Mouse (Mus musculus) Muller cell, postnatal 12 days (primary cell): ENCODE measurements around the gene Zfp410.

Experiments
- DNase-seq: peaks from one replicate; pipeline ENCODE4 v3.0.0-alpha.2; 2015; ENCODE audit errors: inconsistent ontology term

Zfp410 gene

GRCm38 (mm10) chr12:84361555-84362489, 45.2 kb downstream of the Zfp410 start, which contains the start of the genes Coq6 and Fam161b:
TSS of gene Coq6 (plus strand) at chr12:84361657.
TSS of gene Fam161b (minus strand) at chr12:84361833.
- DNase-seq: peak; percentile 96

GRCm38 (mm10) chr12:84362872-84363271, 46.2 kb downstream of the Zfp410 start:
- DNase-seq: no peak

GRCm38 (mm10) chr12:84364291-84364690, 47.6 kb downstream of the Zfp410 start:
- no peak for DNase-seq

- DNase-seq: no peak
Observed at GRCm38 (mm10) chr12:84365137-84365536, 48.5 kb downstream of the Zfp410 start.

GRCm38 (mm10) chr12:84366971-84367370, 50.3 kb downstream of the Zfp410 start:
- DNase-seq: no peak

GRCm38 (mm10) chr12:84371647-84372046, 55.0 kb downstream of the Zfp410 start:
- DNase-seq: no peak

- DNase-seq: no peak
Observed at GRCm38 (mm10) chr12:84373831-84374481, 57.3 kb downstream of the Zfp410 start.

GRCm38 (mm10) chr12:84382369-84382768, 65.7 kb downstream of the Zfp410 start:
- no peak for DNase-seq

GRCm38 (mm10) chr12:84384644-84385081, 68.0 kb downstream of the Zfp410 start:
- peak; percentile 83 for DNase-seq

- no peak for DNase-seq
Observed at GRCm38 (mm10) chr12:84385408-84385807, 68.8 kb downstream of the Zfp410 start.

- DNase-seq: no peak
Observed at GRCm38 (mm10) chr12:84388097-84388496, 71.4 kb downstream of the Zfp410 start.

GRCm38 (mm10) chr12:84388774-84389400, 72.2 kb downstream of the Zfp410 start:
- DNase-seq: no peak

GRCm38 (mm10) chr12:84390336-84390735, 73.7 kb downstream of the Zfp410 start:
- DNase-seq: no peak

GRCm38 (mm10) chr12:84392681-84393080, 76.0 kb downstream of the Zfp410 start:
- no peak for DNase-seq
